Mouse (Mus musculus): ENCODE measurements at regions not wholly inside any gene's neighbourhood (a gene's known extent, or its start where the extent isn't known, plus 50 kb on each side); places are given as distances from the start of the nearest gene placed in this dataset.

DNA sequence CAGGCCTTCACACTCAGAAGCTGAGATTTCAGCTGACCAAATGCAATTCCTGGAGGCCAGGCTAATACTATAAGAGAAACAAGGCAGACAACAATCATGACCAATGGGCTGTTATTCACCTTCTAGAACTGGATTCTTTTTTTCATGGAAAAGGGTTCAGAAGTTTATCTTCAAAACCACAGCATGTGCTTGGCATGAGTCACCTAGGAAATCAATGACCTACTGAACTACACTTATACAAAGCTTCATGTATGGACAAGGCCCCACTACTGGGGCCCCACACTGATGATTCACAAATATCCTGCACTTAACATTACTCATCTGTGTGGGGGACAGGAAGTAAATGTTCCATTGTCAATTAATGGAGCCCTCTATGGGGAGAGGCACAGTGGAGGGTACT is 157.4 kb downstream of the Pah start:
- DNase-seq (ENCODE audit: low read depth, low spot score): no peak
- H3K27me3 ChIP-seq: no peaks in the 10 kb centered on the region
- POLR2A ChIA-PET: no interaction called here
- ATAC-seq: no peak
- CTCF ChIA-PET: interaction anchor here (1.2 kb wide), 2 partner anchors 175 to 648 kb away, joined by 3 read pairs; no protein-coding TSS in a partner anchor
- no peak for TF ChIP-seq CTCF (IDR thresholded peaks at IDR 0.05)
- in situ Hi-C loops (cut with MboI; ENCODE audit: low pct_unique_long_range_greater_than_20kb): loop anchor here (25.0 kb wide), 1 partner anchor 458 kb away; the partner anchor contains the start of genes Nup37 and Parpbp

DNA sequence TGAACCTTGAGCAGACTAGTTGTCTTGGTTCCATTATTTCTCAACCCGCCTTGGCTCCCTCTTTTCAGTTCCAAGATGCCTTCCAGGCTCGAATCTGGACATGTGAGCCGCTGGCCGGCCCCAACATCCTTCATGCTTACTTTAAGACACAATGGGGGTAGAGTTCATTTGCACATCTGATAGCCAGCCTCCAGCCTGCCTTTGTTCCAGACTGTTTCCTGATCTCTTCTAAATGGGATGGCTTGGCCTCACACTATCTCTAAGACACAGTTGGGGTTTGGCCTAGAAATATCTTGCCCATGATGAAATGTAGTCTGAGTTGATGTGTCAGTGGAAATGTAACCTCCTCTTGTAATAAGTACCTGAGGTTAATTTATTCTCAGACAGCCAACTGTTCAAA is 164.7 kb downstream of the Pah start:
- ChIA-PET CTCF (no interaction called here), POLR2A (no interaction called here)
- DNase-seq (ENCODE audit: low read depth, low spot score) (no peak), ATAC-seq (no peak)
- in situ Hi-C loops (cut with MboI; ENCODE audit: low pct_unique_long_range_greater_than_20kb): loop anchor here (25.0 kb wide), 1 partner anchor 451 kb away; the partner anchor contains the start of genes Nup37 and Parpbp
- TF ChIP-seq CTCF (IDR thresholded peaks at IDR 0.05): no peak
- H3K27me3 ChIP-seq: no peaks in the 10 kb centered on the region

DNA sequence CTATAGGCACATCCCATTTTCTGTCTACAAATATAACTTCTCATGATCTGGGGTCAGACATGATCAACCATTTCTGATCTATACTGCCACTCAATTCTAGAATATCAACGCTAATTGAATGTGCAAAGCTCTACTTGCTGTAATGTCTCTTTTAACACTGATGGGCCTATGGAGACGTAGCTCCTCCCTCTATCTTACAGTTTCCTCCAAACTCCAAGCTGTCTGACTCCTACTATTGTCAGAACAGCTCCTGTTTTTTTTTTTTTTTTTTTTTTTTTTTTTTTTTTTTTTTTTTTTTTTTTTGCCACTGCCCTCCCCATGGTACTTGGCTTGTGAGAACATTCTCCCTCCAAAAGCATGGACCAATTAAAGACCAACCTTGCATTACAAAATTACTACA is 165.2 kb downstream of the Pah start:
- TF ChIP-seq CTCF (IDR thresholded peaks at IDR 0.05): no peak
- DNase-seq (ENCODE audit: low read depth, low spot score) (no peak), ATAC-seq (no peak)
- POLR2A ChIA-PET: no interaction called here
- CTCF ChIA-PET: interaction anchor here (1.4 kb wide), 1 partner anchor 12 kb away, joined by 3 read pairs; no protein-coding TSS in a partner anchor
- H3K27me3 ChIP-seq: no peaks in the 10 kb centered on the region
- in situ Hi-C loops (cut with MboI; ENCODE audit: low pct_unique_long_range_greater_than_20kb): loop anchor here (25.0 kb wide), 1 partner anchor 451 kb away; the partner anchor contains the start of genes Nup37 and Parpbp

DNA sequence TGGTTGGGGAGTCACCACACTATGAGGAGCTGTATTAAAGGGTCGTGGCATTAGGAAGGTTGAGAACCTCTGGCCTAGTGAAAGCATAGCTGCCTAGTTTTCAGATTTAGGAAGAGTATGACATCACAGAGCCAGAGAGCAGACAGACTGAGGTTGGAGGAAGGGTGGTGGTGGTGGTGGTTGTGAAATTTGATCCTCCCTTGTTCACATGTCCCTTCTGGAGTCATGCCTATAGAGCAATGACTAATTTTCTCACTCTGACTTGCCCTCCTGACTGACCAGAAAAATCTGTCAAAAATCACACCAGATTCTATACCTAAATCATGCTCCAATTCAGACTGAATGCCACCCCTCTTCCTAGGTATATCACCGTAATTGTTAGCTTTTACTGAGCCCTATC is 166.2 kb downstream of the Pah start:
- in situ Hi-C loops (cut with MboI; ENCODE audit: low pct_unique_long_range_greater_than_20kb): loop anchor here (25.0 kb wide), 1 partner anchor 449 kb away; the partner anchor contains the start of genes Nup37 and Parpbp
- no peaks in the 10 kb centered on the region for H3K27me3 ChIP-seq
- POLR2A ChIA-PET: no interaction called here
- ATAC-seq (no peak), DNase-seq (ENCODE audit: low read depth, low spot score) (no peak)
- CTCF ChIA-PET: interaction anchor here (1.4 kb wide), 1 partner anchor 11 kb away, joined by 3 read pairs; no protein-coding TSS in a partner anchor
- no peak for TF ChIP-seq CTCF (IDR thresholded peaks at IDR 0.05)

DNA sequence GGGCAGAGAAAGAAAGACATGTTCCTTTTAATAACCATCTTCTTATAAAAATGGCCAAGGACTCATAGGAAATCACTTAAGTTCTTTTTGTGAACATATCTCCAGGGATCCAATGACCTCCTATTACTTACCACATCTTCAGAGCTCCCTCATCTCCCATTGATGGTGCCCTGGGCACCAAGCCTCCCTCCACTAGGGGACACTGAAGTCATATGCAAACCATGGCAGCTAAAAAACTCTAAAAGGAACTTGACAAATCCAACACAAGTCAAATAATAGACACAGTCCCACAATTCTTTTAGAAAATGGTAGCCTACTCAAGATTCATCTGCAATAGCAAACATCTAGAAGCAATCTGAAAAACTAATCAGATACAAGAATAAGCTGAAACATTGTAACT is 167.2 kb upstream of the Igf1 start:
- peak; percentile 84 for TF ChIP-seq CTCF (IDR thresholded peaks at IDR 0.05)
- CTCF ChIA-PET: interaction anchor here (1.0 to 2.3 kb wide), 7 partner anchors 16 to 637 kb away, joined by 3 to 6 read pairs (median 4); no protein-coding TSS in a partner anchor
- H3K27me3 ChIP-seq: no peaks in the 10 kb centered on the region
- POLR2A ChIA-PET: interaction anchor here (0.8 kb wide), 1 partner anchor 99 kb away, joined by 3 read pairs; no protein-coding TSS in a partner anchor
- DNase-seq (ENCODE audit: low read depth, low spot score): no peak
- ATAC-seq: no peak
- in situ Hi-C loops (cut with MboI; ENCODE audit: low pct_unique_long_range_greater_than_20kb): loop anchor here (10.0 to 25.0 kb wide), 2 partner anchors 284 to 446 kb away; partner anchors contain the start of genes Nup37 and Parpbp

DNA sequence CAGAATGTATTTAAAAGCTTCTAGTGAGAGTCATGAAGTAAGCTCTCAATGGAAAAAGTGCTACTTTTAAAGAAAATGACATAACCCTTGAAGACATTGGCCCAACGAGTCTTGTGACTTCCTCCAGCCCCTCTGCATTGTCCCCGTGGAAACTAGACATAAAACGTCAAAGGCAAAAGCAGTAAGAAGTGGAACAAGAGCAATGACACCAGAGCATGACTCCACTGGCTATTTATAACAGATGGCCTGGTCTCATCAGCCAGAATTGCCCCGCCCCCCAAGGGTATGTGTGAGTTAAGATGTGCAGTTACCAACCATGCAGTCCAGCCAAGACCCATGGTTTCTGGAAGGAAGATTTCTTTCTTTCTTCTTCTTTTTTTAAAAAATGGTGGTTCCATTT is 161.6 kb upstream of the Igf1 start:
- in situ Hi-C loops (cut with MboI; ENCODE audit: low pct_unique_long_range_greater_than_20kb): loop anchor here (10.0 to 25.0 kb wide), 2 partner anchors 278 to 441 kb away; partner anchors contain the start of genes Nup37 and Parpbp
- no peaks in the 10 kb centered on the region for H3K27me3 ChIP-seq
- ATAC-seq (no peak), DNase-seq (ENCODE audit: low read depth, low spot score) (no peak)
- POLR2A ChIA-PET: no interaction called here
- CTCF ChIA-PET: interaction anchor here (1.2 to 1.6 kb wide), 4 partner anchors 12 to 631 kb away, joined by 3 to 4 read pairs (median 3); no protein-coding TSS in a partner anchor
- no peak for TF ChIP-seq CTCF (IDR thresholded peaks at IDR 0.05)

DNA sequence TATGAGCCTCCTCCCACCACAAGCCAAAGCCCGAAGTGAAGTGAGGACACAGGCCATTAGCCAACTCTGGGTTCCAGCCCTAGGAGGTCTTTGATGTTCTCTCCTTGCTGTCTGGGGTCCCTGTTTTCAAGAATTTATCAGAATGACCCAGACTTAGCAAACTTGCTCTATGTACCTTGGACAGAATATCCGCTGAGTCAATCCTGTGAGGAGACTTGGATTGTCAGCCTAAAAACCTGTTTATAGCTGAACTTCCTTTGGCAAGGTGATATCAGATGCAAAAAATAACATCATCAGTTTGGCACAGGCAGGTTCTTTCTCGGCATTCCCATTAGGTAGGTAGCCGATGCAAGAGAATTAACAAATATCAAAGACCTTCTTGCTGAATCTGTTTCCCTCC is 146.9 kb upstream of the Igf1 start:
- ATAC-seq: no peak
- CTCF ChIA-PET: interaction anchor here (1.8 kb wide), 1 partner anchor 15 kb away, joined by 4 read pairs; no protein-coding TSS in a partner anchor
- no peak for TF ChIP-seq CTCF (IDR thresholded peaks at IDR 0.05)
- in situ Hi-C loops (cut with MboI; ENCODE audit: low pct_unique_long_range_greater_than_20kb): no loop called here
- DNase-seq (ENCODE audit: low read depth, low spot score): no peak
- POLR2A ChIA-PET: no interaction called here
- no peaks in the 10 kb centered on the region for H3K27me3 ChIP-seq

DNA sequence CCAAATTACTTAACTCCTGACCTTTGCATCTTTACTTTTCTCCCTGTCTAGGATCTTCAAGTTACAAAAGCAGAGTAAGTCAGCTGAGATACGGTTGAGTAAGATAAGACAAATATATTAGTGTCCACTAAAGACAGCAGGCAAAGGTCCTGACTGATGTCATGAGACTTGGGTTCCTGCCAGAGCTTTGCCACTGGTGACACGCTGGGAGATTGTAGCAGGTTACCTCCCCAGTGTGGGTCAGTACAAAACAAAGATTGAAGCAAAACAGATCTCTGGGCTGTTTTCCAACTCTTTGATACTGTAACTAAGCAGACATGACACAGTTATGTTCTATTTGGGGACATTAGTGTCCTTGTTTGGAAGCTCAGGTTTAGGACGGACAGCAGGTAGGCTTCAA is 146.3 kb upstream of the Igf1 start:
- POLR2A ChIA-PET: interaction anchor here (0.6 kb wide), 1 partner anchor 364 kb away, joined by 6 read pairs; no protein-coding TSS in a partner anchor
- no peak for TF ChIP-seq CTCF (IDR thresholded peaks at IDR 0.05)
- in situ Hi-C loops (cut with MboI; ENCODE audit: low pct_unique_long_range_greater_than_20kb): no loop called here
- H3K27me3 ChIP-seq: no peaks in the 10 kb centered on the region
- CTCF ChIA-PET: interaction anchor here (1.8 kb wide), 1 partner anchor 15 kb away, joined by 4 read pairs; no protein-coding TSS in a partner anchor
- ATAC-seq (no peak), DNase-seq (ENCODE audit: low read depth, low spot score) (no peak)

DNA sequence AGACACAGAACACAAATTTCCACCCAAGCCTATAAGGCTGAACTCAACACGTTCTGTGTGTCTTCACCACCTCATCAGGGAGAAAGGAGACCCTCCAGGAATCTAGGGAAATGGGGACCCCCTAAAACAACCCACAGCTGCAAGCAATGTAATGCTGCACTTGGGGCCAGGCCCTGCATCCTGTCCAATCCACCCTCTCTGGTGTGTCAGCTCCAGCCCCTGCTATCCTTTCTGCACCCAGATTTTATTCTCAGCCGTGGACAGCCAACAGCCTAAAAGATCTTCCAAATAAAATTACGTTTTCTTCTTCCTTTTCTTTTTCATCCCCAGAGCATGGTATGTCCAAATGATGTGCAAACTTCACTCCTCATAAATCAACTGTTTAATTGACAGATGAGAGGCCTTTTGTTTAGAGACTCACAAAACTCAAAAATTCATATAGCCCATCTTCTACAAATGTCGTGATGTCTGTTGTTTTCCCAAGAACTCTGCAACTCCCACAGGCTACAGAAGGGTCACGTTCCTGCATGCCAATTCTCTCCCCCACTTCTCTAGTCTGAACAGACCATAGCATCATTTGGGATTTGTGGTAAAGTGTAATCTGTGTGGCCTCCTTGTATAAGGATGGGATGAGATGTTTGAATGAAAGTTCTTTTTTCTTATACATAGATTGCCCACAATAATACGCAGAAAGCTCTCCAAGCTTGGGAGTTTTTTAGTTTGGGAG is 142.0 kb upstream of the Igf1 start:
- H3K27me3 ChIP-seq: no peaks in the 10 kb centered on the region
- in situ Hi-C loops (cut with MboI; ENCODE audit: low pct_unique_long_range_greater_than_20kb): no loop called here
- ChIA-PET POLR2A (no interaction called here), CTCF (no interaction called here)
- DNase-seq (ENCODE audit: low read depth, low spot score) (no peak), ATAC-seq (no peak)
- no peak for TF ChIP-seq CTCF (IDR thresholded peaks at IDR 0.05)

DNA sequence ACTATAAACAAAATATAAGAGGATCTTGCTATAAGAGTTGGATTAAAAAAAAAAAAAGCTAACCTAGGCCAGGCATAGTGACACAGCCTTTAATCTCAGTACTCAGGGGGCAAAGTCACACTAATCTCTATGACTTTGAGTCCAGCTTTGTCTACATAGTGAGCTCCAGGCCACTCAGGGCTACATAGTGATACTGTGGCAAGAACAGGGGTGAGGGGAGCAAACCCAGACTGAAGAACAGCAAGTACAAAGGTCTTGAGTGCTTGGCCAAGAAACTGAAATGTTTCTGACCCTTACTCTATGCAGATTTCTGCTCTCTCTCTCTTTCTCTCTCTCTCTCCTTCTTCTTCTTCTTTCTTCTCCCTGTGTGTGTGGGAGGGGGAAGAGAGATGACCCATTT is 140.9 kb upstream of the Igf1 start:
- no peak for DNase-seq (ENCODE audit: low read depth, low spot score)
- ChIA-PET POLR2A (no interaction called here), CTCF (no interaction called here)
- no peak for TF ChIP-seq CTCF (IDR thresholded peaks at IDR 0.05)
- in situ Hi-C loops (cut with MboI; ENCODE audit: low pct_unique_long_range_greater_than_20kb): no loop called here
- no peak for ATAC-seq
- H3K27me3 ChIP-seq: no peaks in the 10 kb centered on the region

DNA sequence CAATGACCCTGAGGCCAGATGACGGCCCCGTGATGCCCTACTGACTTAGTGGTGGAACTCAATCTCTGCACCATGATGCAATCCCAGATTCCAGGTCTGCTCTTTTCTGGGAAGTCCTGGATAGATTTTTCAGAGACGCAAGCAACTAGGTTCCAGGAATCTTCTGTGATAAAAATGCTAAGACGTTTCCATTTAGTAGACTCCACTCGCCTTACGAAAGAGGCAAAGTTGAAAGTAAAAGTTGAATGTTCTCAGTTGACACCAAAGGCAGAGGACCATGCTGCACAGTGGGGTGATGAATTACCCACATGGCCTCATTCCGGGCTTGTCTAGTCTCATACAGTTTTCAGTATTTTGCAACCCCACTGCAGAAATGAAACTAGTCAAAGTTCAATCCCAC is 139.6 kb upstream of the Igf1 start:
- no peak for ATAC-seq
- H3K27me3 ChIP-seq: no peaks in the 10 kb centered on the region
- DNase-seq (ENCODE audit: low read depth, low spot score): no peak
- TF ChIP-seq CTCF (IDR thresholded peaks at IDR 0.05): no peak
- POLR2A ChIA-PET: no interaction called here
- CTCF ChIA-PET: interaction anchor here (0.6 kb wide), 1 partner anchor 404 kb away, joined by 3 read pairs; no protein-coding TSS in a partner anchor
- in situ Hi-C loops (cut with MboI; ENCODE audit: low pct_unique_long_range_greater_than_20kb): no loop called here
